Mouse (Mus musculus) megakaryocyte, embryonic 14.5 days (primary cell): ENCODE measurements around the gene Stx1a.

Source experiments
- FLI1 ChIP-seq: IDR thresholded peaks from 2 replicates; pipeline ENCODE4 v1.6.1; 2012; ENCODE audit warnings: low read length, inconsistent platforms, mixed read lengths
- GATA1 ChIP-seq: IDR thresholded peaks from 3 replicates; pipeline ENCODE4 v1.6.1; 2012; ENCODE audit warnings: mixed read lengths, low read length, inconsistent platforms, borderline replicate concordance

DNA sequence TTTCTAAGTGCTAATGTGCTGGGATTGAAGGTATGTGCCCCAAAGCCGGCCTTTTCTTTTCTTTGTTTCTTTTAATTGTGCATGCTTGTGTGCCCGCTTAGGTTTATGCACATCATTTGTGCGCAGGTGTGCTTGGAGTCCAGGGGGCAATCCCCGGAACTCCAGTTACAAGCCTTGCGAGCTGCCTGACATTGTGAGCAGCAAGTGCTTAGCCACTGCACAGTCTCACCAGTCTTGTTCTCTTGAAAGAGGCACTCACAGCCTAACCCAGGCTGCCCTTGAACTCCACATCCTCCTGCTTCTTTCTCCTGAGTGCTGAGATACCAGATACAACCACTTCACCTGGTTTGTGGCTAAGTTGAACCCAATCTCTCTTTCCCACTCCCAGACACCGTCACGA, 49.8 kb upstream of the Stx1a start:
- no peak for TF ChIP-seq GATA1
- no peak for TF ChIP-seq FLI1
